Mouse (Mus musculus) bone marrow macrophage, adult 2 months (primary cell): Measurements from ENCODE around the gene Hint2.

ENCODE experiments used
- CTCF ChIP-seq: IDR thresholded peaks from 2 replicates; pipeline ENCODE4 v1.5.1; 2012; ENCODE audit warnings: low read depth, mild to moderate bottlenecking, low read length, moderate library complexity
- POLR2A ChIP-seq: IDR thresholded peaks from 2 replicates; pipeline ENCODE4 v1.6.1; 2012; ENCODE audit warnings: mild to moderate bottlenecking, low read depth, low read length, borderline replicate concordance

GRCm38 (mm10) chr4:43629106-43629817 is 27.0 kb downstream of the Hint2 start:
- TF ChIP-seq CTCF (no peak), POLR2A (no peak)
